ENCODE assay signal across 23 mouse cellular contexts in the genomic region with DNA sequence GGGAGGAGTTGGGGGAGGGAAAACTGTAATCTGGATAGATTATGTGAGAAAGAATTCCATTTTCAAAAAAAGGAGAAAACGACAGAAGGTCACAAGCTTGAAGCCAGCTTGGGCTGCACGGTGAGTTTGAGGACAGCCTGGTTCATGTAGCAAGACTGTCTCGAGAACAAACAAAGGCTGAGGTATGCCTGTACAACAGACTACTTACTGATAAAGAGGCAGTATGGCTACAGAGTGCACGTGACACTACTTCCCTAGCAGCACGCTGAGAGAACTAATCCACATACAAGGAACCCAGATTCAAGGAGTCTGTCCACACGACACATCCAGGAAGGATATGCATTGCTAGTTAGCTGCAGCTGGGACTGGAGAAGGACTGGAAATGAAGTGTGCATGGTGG. TPM values are rescaled to one million over a fixed set of nuclear protein-coding genes. Genes with fewer than 3 reads are reported as not detected.
DNase-seq lines count a peak whose midpoint lies in the region; ATAC-seq and TF ChIP-seq lines count a peak whose summit lies in the region.
"Had no signal": no experiment of that assay in that cellular context is flagged by ENCODE, and none has a peak within 500 bp of the region (broad histone marks: within the 10 kb centered on the region; RNA-seq: fewer than 3 reads in every experiment).

No protein-coding gene starts in this region.

- H3K79me2 ChIP-seq in CH12.LX (replicated peaks; ENCODE audit: control insufficient read depth, extremely low read depth, insufficient read depth, poor library complexity, severe bottlenecking) = no peaks in the 10 kb centered on the region

- H3K27me3 ChIP-seq in heart, embryonic 10.5 days (ENCODE audit: insufficient read depth, poor library complexity, severe bottlenecking) = peaks cover 17% of the 10 kb centered on the region
- peaks cover 11% of the 10 kb centered on the region for H3K27me3 ChIP-seq in intestine, embryonic 15.5 days (replicated peaks)
- peaks cover 6% of the 10 kb centered on the region; the same call in 1 of the 2 replicates for H3K27me3 ChIP-seq in intestine, postnatal 0 days (replicated peaks; ENCODE audit: control insufficient read depth, insufficient read depth, low read length)
- no peaks in the 10 kb centered on the region for H3K27me3 ChIP-seq in CH12.LX (replicated peaks)
- peaks cover 3% of the 10 kb centered on the region for H3K27me3 ChIP-seq in stomach, embryonic 14.5 days (ENCODE audit: control insufficient read depth, insufficient read depth, low read length)

- peak overlapping the region; percentile 62; the same call in 1 of the 2 replicates for H3K27ac ChIP-seq in heart, embryonic 10.5 days
- no peak overlapping the region for H3K27ac ChIP-seq in intestine, embryonic 15.5 days
- no peak overlapping the region for H3K27ac ChIP-seq in intestine, postnatal 0 days (ENCODE audit: low read depth, low read length)
- no peak overlapping the region for H3K27ac ChIP-seq in CH12.LX (ENCODE audit: insufficient read depth, low read depth)
- no peak overlapping the region for H3K27ac ChIP-seq in stomach, embryonic 14.5 days (ENCODE audit: low read length)
- H3K27ac ChIP-seq: embryonic facial prominence, embryonic 10.5 days; forebrain, embryonic 13.5 days; hindbrain, embryonic 12.5 days; layer of hippocampus, adult 2 months; macrophage; midbrain, embryonic 15.5 days had no signal

- no peaks in the 10 kb centered on the region for H3K9me3 ChIP-seq in heart, embryonic 10.5 days
- no peaks in the 10 kb centered on the region for H3K9me3 ChIP-seq in intestine, embryonic 15.5 days
- H3K9me3 ChIP-seq in intestine, postnatal 0 days (ENCODE audit: control insufficient read depth) = no peaks in the 10 kb centered on the region
- H3K9me3 ChIP-seq in CH12.LX (replicated peaks; ENCODE audit: low read length) = no peaks in the 10 kb centered on the region
- H3K9me3 ChIP-seq in stomach, embryonic 14.5 days (ENCODE audit: control insufficient read depth, low read depth, low read length) = no peaks in the 10 kb centered on the region
- H3K9me3 ChIP-seq: embryonic facial prominence, embryonic 10.5 days; forebrain, embryonic 13.5 days; hindbrain, embryonic 12.5 days; midbrain, embryonic 15.5 days had no signal

- H3K4me2 ChIP-seq in intestine, embryonic 15.5 days (replicated peaks) = no peak overlapping the region
- H3K4me2 ChIP-seq in intestine, postnatal 0 days (replicated peaks; ENCODE audit: low read depth) = no peak overlapping the region
- H3K4me2 ChIP-seq in CH12.LX (ENCODE audit: insufficient read depth, low read depth, poor library complexity, severe bottlenecking) = no peak overlapping the region
- no peak overlapping the region for H3K4me2 ChIP-seq in stomach, embryonic 14.5 days (replicated peaks; ENCODE audit: low read depth, low read length)
- H3K4me2 ChIP-seq: forebrain, embryonic 13.5 days; hindbrain, embryonic 12.5 days; midbrain, embryonic 15.5 days had no signal

- no peak for DNase-seq in heart, embryonic 10.5 days (ENCODE audit: low spot score)
- DNase-seq in heart, adult 8-10 months (ENCODE audit: low spot score) = no peak
- DNase-seq in CH12.LX (ENCODE audit: extremely low read depth) = no peak
- DNase-seq in kidney, adult 18-20 months = no peak
- DNase-seq: adrenal gland, postnatal 14 days; cerebellum, adult 2 months; gastrocnemius, postnatal 36 days; liver; retina, postnatal 1 day; right cerebral cortex, postnatal 4 days; thymus, adult 18-20 months had no signal

- TF ChIP-seq CTCF in intestine, postnatal 0 days (IDR thresholded peaks at IDR 0.05; ENCODE audit: low read depth) = no peak
- TF ChIP-seq CTCF in CH12.LX (conservative IDR thresholded peaks at IDR 0.05 in 1 of 2, IDR thresholded peaks at IDR 0.05 in 1 of 2; ENCODE audit: low read depth in 2 of 2, low read length in 2 of 2) = no peak

- no peak overlapping the region for H3K9ac ChIP-seq in intestine, embryonic 15.5 days
- no peak overlapping the region for H3K9ac ChIP-seq in intestine, postnatal 0 days (ENCODE audit: low read depth, low read length)
- no peak overlapping the region for H3K9ac ChIP-seq in CH12.LX (ENCODE audit: insufficient read depth, low read depth)
- no peak overlapping the region for H3K9ac ChIP-seq in stomach, embryonic 14.5 days (replicated peaks; ENCODE audit: low read depth, low read length)
- H3K9ac ChIP-seq: forebrain, embryonic 13.5 days; hindbrain, embryonic 12.5 days; midbrain, embryonic 15.5 days had no signal

- TF ChIP-seq EP300 in CH12.LX (IDR thresholded peaks at IDR 0.05; ENCODE audit: low read length) = no peak

- no peak overlapping the region for H3K4me3 ChIP-seq in heart, embryonic 10.5 days
- H3K4me3 ChIP-seq in intestine, embryonic 15.5 days (replicated peaks) = no peak overlapping the region
- no peak overlapping the region for H3K4me3 ChIP-seq in intestine, postnatal 0 days (ENCODE audit: low read depth, low read length)
- no peak overlapping the region for H3K4me3 ChIP-seq in CH12.LX (replicated peaks in 1 of 3; ENCODE audit: low read depth in 2 of 3, low read length in 2 of 3, poor library complexity in 1 of 3)
- no peak overlapping the region for H3K4me3 ChIP-seq in stomach, embryonic 14.5 days (ENCODE audit: low read depth, low read length)
- H3K4me3 ChIP-seq: embryonic facial prominence, embryonic 10.5 days; forebrain, embryonic 13.5 days; hindbrain, embryonic 12.5 days; layer of hippocampus, adult 2 months; midbrain, embryonic 15.5 days had no signal

- no peak for TF ChIP-seq RAD21 in CH12.LX (IDR thresholded peaks at IDR 0.05; ENCODE audit: low read depth, low read length)

- peak; percentile 68 for ATAC-seq in intestine, embryonic 15.5 days
- no peak for ATAC-seq in intestine, postnatal 0 days
- ATAC-seq in stomach, embryonic 14.5 days (ENCODE audit: insufficient number of reproducible peaks, insufficient read depth, low FRiP score, low read depth) = peak; percentile 66
- ATAC-seq in monocyte, adult 5-6 weeks (replicated peaks; ENCODE audit: insufficient number of reproducible peaks, low FRiP score, low TSS enrichment, poor library complexity, severe bottlenecking) = no peak
- ATAC-seq: CD4-positive, CD25-positive, alpha-beta regulatory T cell, adult 4 months; forebrain, embryonic 13.5 days; inflammation-experienced regulatory T-cells, adult 6 months; midbrain, embryonic 15.5 days had no signal

- in situ Hi-C loops in CH12.LX (cut with MboI; ENCODE audit: low pct_ligation_motif_present, low pct_unique_long_range_greater_than_20kb, low sequenced_read_pairs) = no loop called here

- TF ChIP-seq POLR2A in CH12.LX (IDR thresholded peaks at IDR 0.05; ENCODE audit: low read depth, low read length) = no peak

- H3K36me3 ChIP-seq in heart, embryonic 10.5 days = no peaks in the 10 kb centered on the region
- no peaks in the 10 kb centered on the region for H3K36me3 ChIP-seq in intestine, embryonic 15.5 days
- no peaks in the 10 kb centered on the region for H3K36me3 ChIP-seq in intestine, postnatal 0 days (ENCODE audit: control insufficient read depth, insufficient read depth)
- H3K36me3 ChIP-seq in CH12.LX (replicated peaks in 1 of 2; ENCODE audit: control insufficient read depth in 1 of 2, insufficient read depth in 1 of 2, low read length in 1 of 2) = no peaks in the 10 kb centered on the region
- no peaks in the 10 kb centered on the region for H3K36me3 ChIP-seq in stomach, embryonic 14.5 days (ENCODE audit: control insufficient read depth, insufficient read depth, low read length)
- H3K36me3 ChIP-seq: embryonic facial prominence, embryonic 10.5 days; hindbrain, embryonic 12.5 days; midbrain, embryonic 15.5 days had no signal

- dilution Hi-C loops in CH12.LX (cut with MboI; ENCODE audit: extremely low pct_ligation_motif_present, extremely low pct_unique_long_range_greater_than_20kb, low sequenced_read_pairs) = no loop called here

- peaks cover 38% of the 10 kb centered on the region for H3K4me1 ChIP-seq in heart, embryonic 10.5 days
- H3K4me1 ChIP-seq in intestine, embryonic 15.5 days (replicated peaks) = 0 out of 2 replicates have a peak, but pooled peaks cover under 1% of the 10 kb centered on the region
- no peaks in the 10 kb centered on the region for H3K4me1 ChIP-seq in intestine, postnatal 0 days (replicated peaks; ENCODE audit: control insufficient read depth, insufficient read depth, low read length)
- H3K4me1 ChIP-seq in CH12.LX (ENCODE audit: control insufficient read depth in 1 of 2, insufficient read depth in 2 of 2) = peaks cover 0 to 10% of the 10 kb centered on the region in 2 experiments; a peak in 1 of 4 replicates
- H3K4me1 ChIP-seq in stomach, embryonic 14.5 days (ENCODE audit: control insufficient read depth, insufficient read depth, low read length) = no peaks in the 10 kb centered on the region
- H3K4me1 ChIP-seq: hindbrain, embryonic 12.5 days; midbrain, embryonic 15.5 days had no signal

- 13% methylated on average over 6 of the region's 6 CpGs for WGBS in heart, embryonic 10.5 days
- 33% methylated on average over 6 of the region's 6 CpGs for WGBS in intestine, embryonic 15.5 days
- 20% methylated on average over 6 of the region's 6 CpGs for WGBS in intestine, postnatal 0 days
- 46% methylated on average over 6 of the region's 6 CpGs for WGBS in stomach, embryonic 14.5 days

TF ChIP-seq in CH12.LX, 34 proteins besides CTCF, POLR2A, EP300 and RAD21:
- TF ChIP-seq ZNF384 (IDR thresholded peaks at IDR 0.05; ENCODE audit: low read depth, low read length) (no peak), BHLHE40 (IDR thresholded peaks at IDR 0.05; ENCODE audit: low read depth, low read length) (0 out of 2 replicates have a peak, but pooled peaks have one; percentile 6)
TF ChIP-seq in CH12.LX: peak in this region for 1.

RNA-seq across cellular contexts. Expression of gene Scube2, which starts 6.1 kb away (rescaled TPM):
- polyA plus RNA-seq in heart, embryonic 10.5 days (2016; fragmentation: Nextera tagmentation; extraction: Ambion mirVana) = 4.7 and 11.3 TPM in 2 replicates
- 10 to 100 TPM; 24.5 to 32.4 (median 28.6) TPM for total RNA-seq in heart, adult 8-10 months (2022)
- polyA plus RNA-seq in intestine, embryonic 15.5 days (2015; fragmentation: Nextera tagmentation; extraction: Ambion mirVana) = 1.6 and 1.7 TPM in 2 replicates
- polyA plus RNA-seq in intestine, postnatal 0 days (2015; fragmentation: Nextera tagmentation; extraction: Ambion mirVana) = 2.6 and 3.2 TPM in 2 replicates
- not detected in 2 replicates for total RNA-seq in CH12.LX (2012; rRNA removed)
- not detected in 2 replicates for total RNA-seq in CH12.LX (2014; rRNA removed)
- polyA plus RNA-seq in CH12.LX (2012; ENCODE audit: insufficient read length, low read depth) = not detected in 2 replicates
- polyA plus RNA-seq in stomach, embryonic 14.5 days (2014; fragmentation: Nextera tagmentation; extraction: Ambion mirVana) = 1.9 and 2.2 TPM in 2 replicates
- not detected in 3 replicates for total RNA-seq in monocyte, adult 5-6 weeks (2017)
- polyA plus RNA-seq: CD4-positive, CD25-positive, alpha-beta regulatory T cell, adult 4 months; inflammation-experienced regulatory T-cells, adult 6 months; macrophage had no signal

Comparison
In these comparisons a context has a peak if more than half of its experiments do, and no peak if none do; other contexts are left out.
1. ATAC-seq: peak in intestine, embryonic 15.5 days (single experiment) and stomach, embryonic 14.5 days (single experiment); none in intestine, postnatal 0 days (single experiment) and monocyte, adult 5-6 weeks (single experiment).